Mouse (Mus musculus): ENCODE data around the gene Chd2.

DNA sequence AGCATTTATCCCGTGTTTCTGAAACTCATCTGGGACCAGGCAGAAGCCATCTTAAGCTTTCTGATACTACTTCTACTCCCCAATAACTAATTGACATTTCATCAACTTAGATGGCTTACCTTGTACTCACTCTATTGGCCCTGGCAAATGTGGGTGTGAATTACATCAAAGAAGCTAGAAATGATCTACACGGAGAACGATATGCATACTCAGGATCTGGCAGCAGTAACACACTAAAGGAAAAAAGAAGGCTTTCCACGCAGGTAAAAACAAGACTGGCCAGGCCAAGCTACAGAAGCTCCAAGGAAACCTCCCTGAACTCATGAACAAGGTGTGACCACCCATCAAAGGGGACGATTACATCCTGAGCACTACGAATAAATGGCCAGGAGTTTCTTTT lies 12.4 kb downstream of the Chd2 start:
- no peak for TF ChIP-seq CHD2 (IDR thresholded peaks at IDR 0.05; ENCODE audit: low read depth, low read length)
- TF ChIP-seq ZC3H11A (IDR thresholded peaks at IDR 0.05; ENCODE audit: borderline replicate concordance, low read depth, low read length) = no peak
- no peak for TF ChIP-seq HCFC1 (IDR thresholded peaks at IDR 0.05; ENCODE audit: borderline replicate concordance, insufficient read depth, low read length)
- TF ChIP-seq ZNF384 (IDR thresholded peaks at IDR 0.05; ENCODE audit: low read depth, low read length) = no peak
- TF ChIP-seq MAFK (IDR thresholded peaks at IDR 0.05; ENCODE audit: insufficient read depth, low read depth, low read length) = no peak
